Mouse (Mus musculus) heart, adult 11 months (tissue): ENCODE data around the gene Fxyd7.

Experiments
- DNase-seq: peaks from one replicate; pipeline ENCODE4 v3.0.0; 2022

The Fxyd7 gene

DNA sequence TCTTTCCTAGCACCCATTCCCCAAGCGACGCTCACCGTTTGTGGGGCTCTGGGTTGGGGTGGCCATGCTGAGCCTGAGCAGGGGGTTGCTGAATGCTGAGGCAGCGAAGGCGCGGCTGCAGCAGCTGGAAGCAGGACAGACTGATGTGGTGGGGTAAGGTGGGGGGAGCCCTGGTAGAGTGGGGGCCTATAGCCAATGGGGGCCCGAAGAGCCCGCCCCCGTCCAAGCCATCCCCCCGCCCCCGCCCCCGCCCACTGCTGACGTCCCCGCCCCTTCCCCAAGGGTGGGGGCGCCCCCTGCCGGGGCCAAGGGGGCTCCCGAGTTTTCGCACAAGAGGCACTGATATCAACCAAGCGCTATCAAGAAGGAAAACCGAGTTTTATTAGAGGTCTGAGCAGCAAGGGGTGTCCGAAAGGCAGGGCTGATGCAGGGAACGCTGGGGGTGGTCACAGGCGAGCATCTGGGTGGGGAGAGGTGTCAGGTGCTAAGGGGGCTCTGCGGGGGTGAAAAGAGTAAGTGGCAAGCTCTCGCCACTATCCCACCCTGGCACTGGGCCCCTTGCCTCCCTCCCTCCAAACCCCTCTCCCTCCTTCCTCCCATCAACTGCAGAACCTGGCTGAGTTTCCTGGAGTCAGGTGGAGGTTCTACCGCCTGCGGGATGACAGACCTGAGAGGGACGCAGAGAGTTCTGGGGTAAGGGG, at the start of gene Fxyd7:
Gene Fxyd7, minus strand, starts transcription at position 147 of the 701 bp plus-strand sequence.
- peak; percentile 92 for DNase-seq

DNA sequence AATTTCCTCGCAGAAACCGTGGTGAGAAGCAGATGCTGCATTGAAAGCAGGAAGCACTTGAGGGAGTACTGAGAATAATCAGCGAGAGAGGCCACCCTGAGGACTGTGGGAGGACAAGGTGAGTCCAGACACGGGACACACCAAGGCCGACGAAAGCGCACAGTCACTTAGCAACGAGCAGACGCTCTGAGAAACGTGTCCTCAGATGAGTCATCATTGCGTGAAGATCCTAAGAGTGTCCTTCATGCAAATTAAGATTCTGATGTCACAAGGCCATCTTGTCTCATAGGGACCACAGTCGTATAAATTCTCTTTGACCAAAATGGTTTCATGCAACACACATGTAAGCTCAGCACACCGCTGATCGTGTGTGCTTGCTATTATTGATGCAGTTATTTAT, 49.5 kb upstream of the Fxyd7 start:
- DNase-seq = no peak

DNA sequence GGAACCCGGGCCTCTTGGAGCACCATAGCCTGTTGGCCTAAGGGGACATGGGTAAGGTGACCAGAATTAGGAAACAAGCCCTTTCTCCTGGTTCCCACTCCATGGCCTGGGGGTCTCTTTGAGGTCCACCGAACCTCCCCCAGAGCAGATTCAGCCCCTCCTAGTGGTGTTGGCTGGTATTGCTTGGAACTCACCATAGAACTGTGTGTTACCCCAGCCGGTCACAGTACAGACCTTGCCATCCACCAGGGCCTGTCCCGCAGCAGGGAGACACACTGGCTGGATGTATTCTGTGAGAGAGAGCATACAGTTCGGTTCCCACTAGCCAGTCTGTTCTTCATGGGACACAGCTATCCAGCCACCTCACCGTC, 48.3 kb upstream of the Fxyd7 start:
- peak; percentile 91 for DNase-seq

DNA sequence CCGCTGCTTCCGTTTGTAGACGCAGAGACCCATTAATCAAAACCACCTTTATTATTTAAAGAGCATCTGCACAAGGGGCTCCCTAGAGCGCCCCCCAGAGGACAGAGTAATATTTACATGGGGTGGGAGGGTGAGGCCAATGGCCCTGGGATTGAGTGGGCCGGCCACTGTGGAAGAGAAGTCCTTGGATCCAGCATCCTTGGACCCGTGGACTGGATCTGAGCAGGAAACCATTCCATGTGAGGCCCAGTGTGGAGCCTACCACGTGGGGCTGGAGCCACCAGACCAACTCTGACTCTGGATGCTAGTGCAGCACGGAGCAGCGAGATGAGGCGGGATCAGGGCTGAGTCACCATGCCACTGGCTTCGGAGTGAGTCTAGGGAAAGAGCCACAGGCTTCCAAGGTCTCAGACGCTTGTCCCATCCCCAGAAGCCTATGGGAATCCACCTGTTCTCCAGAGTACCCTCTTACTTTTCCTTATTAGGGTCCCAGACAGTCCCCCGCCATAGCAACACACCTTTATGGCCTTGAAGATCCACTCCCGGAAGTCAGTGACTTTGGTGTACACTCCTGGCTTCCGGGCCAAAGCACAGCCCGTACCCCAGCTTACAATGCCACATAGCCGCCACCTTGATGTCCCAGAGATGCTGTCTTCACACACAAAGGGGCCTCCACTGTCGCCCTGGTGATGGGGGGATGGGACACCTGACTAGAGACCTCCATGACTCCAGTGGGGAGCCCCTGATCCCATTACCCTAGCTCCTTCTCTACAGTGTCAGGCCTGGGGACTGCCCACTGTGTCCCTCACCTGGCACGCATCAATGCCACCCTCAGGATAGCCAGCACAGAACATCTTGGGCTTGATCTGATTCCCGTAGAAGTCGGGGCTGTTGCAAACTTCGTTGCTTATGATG, 47.7 kb upstream of the Fxyd7 start:
- peak; percentile 95 for DNase-seq

DNA sequence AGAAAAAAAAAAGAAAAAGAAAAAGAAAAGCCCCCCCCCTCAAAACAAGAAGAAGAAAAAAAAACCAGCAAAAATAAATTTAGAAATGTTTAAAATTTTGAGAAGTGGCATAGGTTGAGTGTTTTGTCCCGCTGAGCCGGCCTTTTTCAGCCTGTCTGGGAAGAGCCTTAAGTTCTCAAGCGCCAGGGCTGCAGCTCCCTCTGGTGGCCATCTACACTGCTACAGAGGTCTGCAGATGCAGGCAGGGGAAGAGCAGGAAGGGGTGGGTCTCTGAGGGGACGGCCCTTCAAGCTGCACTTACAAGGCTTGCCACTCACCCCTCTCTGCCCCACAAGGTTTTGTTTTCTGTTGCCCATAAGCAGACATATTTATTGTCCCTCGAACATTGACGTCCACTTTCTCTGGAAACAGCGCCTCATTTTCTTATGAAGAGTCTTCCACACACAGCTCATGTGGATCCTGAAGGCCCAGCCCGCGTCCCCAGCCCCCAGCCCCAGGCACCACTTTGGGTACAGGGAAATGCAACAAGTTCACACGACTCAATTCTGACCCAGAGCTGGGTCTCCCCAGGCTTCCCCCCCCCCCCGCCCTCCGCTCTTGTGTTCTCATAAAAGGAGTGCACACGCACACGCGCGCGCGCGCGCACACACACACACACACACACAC, 46.4 kb upstream of the Fxyd7 start:
- peak; percentile 99 for DNase-seq

DNA sequence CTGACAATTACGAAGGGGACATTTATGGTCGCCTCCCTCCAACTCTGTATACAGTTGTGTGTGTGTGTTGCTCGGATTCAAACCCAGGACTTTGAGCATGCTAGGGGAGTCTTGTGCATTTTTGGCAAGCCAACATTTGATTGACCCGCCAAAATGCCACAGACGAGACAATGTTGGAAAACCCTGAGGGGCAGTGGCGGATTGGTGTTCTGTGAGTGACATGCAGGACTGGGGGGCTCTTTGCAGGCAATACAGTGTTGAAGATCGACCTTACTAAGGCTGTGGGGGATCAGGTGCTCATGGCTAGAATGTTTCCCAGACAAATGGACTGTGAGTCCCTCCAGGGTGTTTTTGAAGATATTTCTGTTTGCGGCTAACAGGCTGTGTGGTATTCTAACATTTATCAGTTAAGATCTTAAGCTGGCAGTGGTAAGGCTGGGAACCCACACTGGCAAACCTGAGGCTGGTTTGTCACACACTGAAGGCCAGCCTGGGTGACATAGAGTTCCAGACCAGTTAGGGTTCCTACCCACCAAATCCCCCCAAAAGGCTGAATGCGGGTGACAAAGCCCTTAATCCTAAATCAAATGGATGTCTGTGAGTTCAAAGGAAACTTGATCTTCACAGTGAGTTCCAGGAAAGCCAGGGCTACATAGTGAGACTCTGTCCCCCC, 45.8 kb upstream of the Fxyd7 start:
- DNase-seq = peak; percentile 90

DNA sequence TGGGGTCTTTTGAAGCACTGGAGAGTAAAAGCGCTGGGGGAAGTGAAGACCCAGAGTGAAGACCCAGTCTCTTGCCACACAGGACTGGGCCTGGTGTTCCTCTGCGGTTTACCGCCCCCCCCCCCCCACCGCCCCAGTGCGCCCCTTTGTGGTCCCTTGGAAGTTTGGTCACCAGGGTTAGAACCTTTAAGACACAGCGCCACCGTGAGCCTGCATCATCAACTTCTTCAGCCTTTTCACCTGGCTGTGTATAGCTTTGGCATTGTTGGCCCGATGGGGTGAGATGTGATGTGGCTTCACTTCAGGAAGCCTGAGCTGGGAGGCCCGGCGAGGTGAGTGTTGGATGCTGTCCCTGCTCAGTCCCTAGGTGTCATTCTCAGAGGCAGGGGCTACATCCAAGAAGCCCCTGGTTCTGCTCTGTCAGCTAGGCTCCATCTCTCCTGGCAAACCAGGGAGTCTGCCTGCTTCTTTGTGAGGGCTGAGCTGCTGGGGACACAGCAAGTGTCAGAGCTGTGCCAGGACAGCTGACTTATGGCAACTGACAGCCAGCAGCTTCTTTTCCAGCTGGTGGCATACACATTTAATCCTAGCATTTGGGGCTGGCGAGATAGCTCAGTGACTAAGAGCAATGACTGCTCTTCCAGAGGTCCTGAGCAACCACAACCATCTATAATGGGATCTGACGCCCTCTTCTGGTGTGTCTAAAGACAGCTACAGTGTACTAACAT, 43.7 kb upstream of the Fxyd7 start:
- DNase-seq = peak; percentile 90

DNA sequence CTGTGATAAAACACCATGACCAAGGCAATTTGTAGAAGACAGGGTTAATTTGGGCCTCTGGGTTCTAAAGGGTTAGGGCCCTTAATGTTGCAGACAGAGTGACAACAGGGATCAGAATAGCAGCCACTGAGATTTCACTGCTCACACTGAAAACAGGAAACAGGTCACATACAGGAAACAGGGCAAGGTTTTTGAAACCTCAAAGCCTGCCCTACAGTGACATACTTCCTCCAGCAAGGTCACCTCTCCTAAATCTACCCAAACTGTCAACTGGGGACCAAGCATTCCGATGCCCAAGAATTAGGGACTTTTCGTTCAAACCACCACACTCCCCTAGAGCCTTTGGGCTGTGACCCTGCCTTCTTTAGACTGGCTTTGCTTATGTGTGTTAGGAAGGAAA, 38.5 kb upstream of the Fxyd7 start:
- no peak for DNase-seq

DNA sequence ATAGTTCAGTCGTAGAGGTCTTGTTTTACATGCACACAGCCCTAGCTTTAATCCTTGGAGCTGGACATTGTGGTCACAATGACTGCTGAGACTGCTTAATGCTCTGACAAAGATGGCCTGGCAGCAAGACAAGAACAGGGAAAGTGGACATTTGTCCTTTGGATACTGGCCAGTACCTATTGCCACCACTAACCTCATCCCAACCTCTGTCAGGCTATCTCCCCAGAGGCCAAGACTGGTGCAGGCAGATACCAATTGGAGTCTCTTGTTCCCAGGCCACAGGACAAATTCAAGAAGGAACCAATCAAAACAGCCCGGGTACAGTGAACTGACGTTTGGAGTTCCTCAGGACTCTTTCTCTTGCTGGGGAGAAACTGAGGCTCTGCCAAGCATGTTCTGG, 36.9 kb upstream of the Fxyd7 start:
- DNase-seq = peak; percentile 88

DNA sequence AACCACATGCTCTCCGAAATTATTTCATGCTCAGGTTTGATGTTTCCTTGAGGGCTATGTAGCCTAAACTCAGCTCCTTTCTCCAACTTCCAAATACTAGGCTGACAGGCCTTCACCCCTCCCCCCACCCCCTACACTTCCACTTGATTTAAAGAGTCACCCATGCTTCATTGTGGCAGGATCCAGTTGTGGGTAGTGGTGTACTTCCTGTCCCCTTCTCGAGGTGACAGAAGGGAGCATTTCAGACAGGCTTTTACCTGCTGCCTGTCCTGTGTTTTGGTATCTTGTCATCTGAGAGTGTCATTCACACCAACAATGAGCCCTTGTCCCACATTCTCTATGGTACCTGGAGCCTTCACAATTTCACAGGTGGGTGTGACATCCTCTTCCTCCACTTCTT, 36.0 kb upstream of the Fxyd7 start:
- DNase-seq = no peak

DNA sequence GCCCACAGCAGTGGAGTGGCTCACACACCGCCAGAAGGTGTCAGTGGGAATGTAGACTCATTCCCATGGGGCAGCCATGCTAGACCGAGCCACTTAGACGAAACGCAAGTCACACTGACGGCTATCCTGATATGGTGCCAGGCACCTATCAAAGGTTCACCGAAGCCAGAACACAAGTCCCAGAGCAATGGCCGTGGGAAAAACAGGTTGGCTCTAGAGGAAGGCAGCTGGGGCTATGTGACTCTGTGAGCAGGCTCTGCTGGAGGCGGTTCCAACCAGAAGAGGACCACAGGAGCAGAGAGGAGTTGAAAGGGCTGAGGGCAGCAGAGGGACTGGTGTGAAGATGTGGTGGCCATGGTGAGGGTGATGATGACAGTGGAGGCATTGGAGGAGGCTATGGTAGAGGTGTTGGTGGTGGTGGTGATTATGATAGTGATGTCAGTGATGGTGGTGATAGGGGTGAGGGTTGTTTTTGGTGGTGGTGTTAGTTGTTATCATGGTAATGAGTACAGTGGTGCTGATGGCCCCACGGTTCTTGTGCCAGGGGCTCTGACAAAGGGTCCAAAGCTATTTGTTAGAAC, 35.0 kb upstream of the Fxyd7 start:
- peak; percentile 91 for DNase-seq

DNA sequence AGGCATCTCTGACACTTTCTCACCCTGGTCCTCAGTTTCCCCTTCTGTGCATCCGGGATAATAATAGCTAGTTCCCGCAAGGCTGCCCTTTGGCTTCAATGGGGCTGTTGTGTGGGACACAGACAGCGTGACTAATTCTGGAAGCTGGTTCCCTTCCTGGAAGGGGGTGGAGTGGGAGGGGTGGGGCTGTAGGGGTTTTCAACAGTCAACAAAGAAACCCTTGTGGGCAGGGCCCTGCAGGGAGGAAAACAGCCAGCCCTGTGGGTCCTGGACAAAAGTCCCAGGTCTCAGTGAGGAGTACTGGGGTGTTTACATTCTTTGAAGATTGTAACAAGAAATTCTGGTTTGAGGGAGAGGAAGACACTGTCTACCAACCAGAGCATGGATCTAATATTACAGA, 33.9 kb upstream of the Fxyd7 start:
- DNase-seq = peak; percentile 98

DNA sequence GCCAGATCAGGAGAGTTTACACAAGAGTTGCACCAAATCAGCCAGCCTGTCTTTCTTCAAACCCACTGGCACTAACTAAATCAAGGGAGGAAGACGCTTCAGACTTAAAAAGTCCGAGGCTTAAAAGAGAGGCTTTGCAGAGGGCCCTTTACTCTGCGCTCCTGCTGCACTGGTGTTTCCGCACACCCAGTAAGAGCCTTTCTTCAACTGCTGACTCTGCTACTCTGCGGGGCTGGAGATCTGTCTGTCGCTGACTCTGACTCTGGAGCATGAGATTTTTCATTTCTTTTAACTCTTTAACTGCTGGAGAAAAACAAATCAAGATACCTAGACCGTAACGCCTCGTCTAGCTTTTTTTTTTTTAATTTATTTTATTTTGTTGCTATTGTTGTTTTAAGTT, 32.9 kb upstream of the Fxyd7 start:
- DNase-seq = peak; percentile 94

DNA sequence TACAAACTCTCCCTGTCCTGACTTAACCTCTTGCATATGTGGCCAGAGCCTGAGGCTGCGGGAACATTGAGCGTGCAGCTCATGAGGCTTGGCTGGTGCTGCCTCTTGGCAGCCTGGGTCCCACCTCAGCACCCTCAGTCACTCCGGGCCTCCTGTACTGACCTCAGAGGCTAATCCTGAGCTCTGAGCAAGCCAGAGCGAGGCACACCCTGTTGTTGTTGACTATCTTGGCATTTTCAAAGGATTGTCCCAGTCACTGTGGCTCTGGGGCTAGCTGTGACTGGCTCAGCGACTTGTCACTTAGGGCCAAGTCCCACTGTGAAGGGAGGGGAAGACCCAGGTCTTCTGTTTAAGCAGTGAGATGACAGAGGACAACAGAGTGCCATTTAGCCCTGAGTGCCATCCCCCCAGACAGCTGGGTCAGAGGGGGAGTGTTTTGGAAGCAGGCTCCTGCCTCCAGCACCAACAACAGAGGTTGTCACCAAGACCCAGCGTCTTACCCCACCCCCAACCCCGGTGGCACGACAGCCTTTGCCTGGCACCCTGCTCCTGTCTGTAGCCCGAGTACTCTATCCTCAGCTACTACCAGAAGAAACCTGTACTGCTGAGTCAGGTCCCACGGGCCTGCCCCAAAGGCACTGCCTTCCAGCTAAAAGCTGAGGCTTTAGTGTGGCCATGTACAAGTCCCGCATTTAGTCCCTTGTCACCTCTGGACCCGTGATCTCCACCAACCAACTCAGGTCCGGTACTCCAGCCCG, 31.7 kb upstream of the Fxyd7 start:
- DNase-seq = peak; percentile 99

DNA sequence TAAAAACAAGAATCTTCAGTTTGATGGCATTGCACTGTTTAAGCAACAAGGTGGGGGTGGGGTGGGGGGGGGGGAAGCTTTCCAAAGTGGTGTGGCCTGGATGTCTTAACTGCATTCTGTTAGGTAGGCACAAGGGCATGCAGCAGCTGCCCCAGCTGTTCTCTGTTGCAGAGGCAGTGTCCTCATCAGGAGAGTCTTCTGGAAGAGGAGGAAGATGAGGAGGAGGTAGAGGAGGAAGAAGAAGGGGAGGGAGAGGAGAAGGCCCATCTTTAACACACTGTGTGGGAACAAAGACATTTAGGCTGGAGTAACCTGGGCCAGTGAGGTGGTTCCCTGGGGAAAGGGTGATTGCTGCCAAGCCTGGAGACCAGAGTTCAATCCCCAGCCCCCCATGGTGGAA, 30.8 kb upstream of the Fxyd7 start:
- peak; percentile 87 for DNase-seq

DNA sequence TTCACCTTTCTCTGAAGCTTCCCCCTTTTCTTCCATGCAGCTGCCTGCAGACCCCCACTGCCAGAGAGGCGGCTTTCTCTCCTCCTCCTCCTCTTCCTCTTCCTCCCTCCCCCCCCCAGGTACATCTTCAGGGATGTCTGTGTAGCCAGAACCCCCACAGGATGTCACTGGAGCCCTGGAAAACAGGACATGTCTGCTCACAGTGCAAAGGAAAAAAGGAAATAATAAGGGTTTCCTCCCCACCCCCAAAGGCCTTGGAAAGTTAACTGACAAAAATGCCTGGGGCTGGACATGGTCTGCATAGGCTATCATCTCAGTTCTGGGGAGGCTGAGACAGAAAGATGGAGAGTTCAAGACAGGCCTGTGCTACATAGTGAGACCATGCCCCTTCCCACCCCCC, 29.8 kb upstream of the Fxyd7 start:
- no peak for DNase-seq

DNA sequence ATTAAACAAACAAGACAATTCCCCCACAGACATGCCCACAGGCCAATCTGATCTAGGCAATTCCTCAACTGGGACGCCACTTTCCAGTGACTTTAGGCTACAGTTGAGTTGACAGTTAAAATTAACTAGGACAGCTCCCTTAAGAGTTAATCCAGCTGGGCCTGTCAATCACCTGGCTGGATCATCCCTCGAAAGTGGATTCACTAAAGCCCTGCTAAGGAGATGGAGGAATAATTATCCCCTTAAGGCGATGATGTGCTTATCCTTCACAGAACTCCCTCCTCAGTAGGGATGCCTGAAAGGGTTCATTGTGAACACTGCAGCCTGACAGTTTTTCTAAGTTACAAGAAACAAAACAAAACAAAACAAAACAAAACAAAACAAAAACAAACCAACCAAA, 29.3 kb upstream of the Fxyd7 start:
- no peak for DNase-seq

DNA sequence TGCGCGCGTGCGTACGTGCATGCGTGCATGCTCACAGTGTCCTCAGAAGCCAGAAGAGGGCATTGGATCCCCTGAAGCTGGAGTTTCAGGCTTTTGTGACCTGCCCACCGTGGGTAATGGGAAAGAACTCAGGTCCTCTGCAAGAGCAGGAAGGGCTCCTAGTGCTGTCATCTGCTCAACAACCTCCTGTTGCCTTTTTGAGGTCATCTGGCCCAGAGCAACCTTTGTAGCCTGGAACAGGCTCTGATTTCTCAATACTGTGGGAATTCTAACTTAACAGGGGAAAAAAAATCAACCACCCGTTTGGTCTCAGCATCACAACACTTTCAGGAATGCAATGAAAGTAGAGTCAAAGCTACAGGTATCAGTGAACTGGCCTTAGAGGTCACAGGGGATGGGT, 28.4 kb upstream of the Fxyd7 start:
- DNase-seq = peak; percentile 88

DNA sequence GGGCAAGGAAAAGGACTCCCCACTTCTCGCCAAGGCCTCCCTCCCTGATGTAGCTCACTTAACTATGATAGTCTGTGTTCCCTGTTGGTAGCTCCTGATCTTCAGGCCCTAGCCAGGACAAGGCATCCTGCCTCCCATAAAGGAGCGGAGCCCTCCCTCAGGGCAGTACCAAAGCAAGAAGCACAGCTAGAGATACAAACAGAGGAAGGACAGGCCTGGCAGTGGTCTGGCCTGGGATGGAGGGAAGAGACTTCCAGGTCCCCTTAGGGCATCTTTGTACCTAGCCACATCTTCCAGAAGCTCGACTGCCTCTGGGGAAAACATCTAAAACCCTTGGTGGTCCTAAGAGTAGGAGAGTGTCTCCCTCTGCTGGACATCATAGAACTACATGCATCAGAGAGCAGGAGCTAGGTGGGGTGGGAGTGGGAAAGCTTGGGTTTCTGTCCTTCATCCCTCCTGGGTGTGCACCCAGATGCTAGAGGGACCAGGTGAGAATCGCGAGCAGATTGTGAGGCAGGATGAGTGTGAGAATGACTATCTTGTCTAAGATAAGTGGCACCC, 26.7 kb upstream of the Fxyd7 start:
- peak; percentile 93 for DNase-seq

DNA sequence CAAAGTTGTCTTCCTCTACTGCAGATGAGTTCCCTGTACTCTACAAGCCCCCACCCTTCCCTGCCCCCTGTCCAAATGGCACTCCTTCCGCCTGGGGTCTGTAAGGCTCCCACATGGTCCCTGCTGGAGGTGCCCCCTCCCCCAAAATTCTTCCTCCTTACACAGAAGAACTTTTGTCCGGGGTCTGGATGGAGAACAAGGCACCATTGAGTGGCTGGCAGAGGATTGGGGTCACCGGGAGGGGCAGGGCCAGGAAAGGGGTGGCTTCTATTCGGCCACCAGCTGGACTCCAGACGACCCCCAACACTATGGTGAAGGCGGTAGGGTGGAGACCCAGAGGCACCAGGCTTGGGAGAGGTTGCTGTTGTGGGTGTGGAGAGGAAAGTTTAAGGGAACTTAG, 26.2 kb upstream of the Fxyd7 start:
- peak; percentile 90 for DNase-seq

DNA sequence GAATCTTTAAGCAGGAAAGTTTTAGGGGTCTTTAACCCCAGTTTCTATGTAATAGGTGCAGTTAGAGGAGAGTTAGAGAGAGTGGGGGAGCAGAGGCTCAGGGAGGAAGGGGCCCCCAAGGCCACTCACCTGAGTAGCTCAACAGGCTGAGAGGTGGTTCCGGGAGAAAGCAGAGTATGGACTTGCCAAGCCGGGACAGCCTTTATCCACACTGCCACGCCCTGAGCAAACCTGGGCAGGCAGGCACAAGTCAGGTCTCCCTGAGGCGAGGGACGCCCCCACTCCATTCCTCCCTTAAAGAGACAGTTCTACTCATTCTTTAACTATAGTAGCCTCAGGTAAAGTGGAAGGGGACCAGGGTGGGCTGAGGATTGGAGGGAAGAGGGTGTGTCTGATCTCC, 25.2 kb upstream of the Fxyd7 start, which contains the start of gene Fxyd3:
Gene Fxyd3, minus strand, starts transcription at position 213 of the 400 bp plus-strand sequence.
- no peak for DNase-seq
